Mouse (Mus musculus): Measurements from ENCODE around the gene Fam126a.

DNA sequence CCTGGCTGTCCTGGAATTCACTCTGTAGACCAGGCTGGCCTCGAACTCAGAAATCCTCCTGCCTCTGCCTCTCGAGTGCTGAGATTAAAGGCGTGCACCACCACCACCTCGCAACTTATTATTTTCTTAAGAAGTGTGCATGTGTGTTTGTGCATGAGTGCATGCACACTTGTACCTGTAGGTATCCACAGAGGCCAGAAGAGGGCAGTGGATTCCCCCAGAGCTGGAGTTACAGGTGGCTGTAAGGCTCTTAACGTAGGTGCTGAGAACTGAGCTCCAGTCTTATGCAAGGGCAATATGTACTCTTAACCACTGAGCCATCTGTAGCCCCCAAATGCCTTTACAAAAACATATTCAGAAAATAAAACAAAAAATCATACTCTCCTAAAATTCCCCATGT, 77.4 kb downstream of the Fam126a start:
- TF ChIP-seq POLR2A (IDR thresholded peaks at IDR 0.05; ENCODE audit: insufficient read depth, low read depth, low read length): no peak
- TF ChIP-seq EP300 (IDR thresholded peaks at IDR 0.05; ENCODE audit: insufficient read depth, low read depth, low read length): no peak

Data from heart, adult 2 months (tissue).